Mouse (Mus musculus) heart, embryonic 12.5 days (tissue): ENCODE data around the gene Lamc1. TPM values are rescaled to one million over a fixed set of nuclear protein-coding genes. Genes with fewer than 3 reads are reported as not detected.

ENCODE experiments used
- ATAC-seq: fragments of 200-750 bp; cut with Nextera tagmentation; 2 replicates; pipeline ENCODE4 v1.8.0; 2017; ENCODE audit warnings: moderate TSS enrichment, moderate library complexity; ENCODE audit not compliant: insufficient number of reproducible peaks, low FRiP score
- H3K27ac ChIP-seq: fragments of 300-500 bp; sonication (generic); 2 replicates; pipeline ENCODE4 v1.5.1; 2016; ENCODE audit warnings: mild to moderate bottlenecking, moderate library complexity; ENCODE audit not compliant: poor library complexity, severe bottlenecking
- H3K27me3 ChIP-seq: fragments of 300-500 bp; sonication (generic); replicated peaks from 2 replicates; pipeline ENCODE4 v1.6.1; 2016; ENCODE audit warnings: mild to moderate bottlenecking, moderate library complexity
- H3K36me3 ChIP-seq: fragments of 300-500 bp; sonication (generic); 2 replicates; pipeline ENCODE4 v1.6.1; 2016; ENCODE audit warnings: mild to moderate bottlenecking, moderate library complexity
- H3K4me1 ChIP-seq: fragments of 300-500 bp; sonication (generic); replicated peaks from 2 replicates; pipeline ENCODE4 v1.6.1; 2016; ENCODE audit warnings: mild to moderate bottlenecking
- H3K4me2 ChIP-seq: fragments of 300-500 bp; sonication (generic); 2 replicates; pipeline ENCODE4 v1.6.1; 2016; ENCODE audit warnings: mild to moderate bottlenecking, moderate library complexity
- H3K4me3 ChIP-seq: fragments of 300-500 bp; sonication (generic); 2 replicates; pipeline ENCODE4 v1.5.1; 2016; ENCODE audit warnings: mild to moderate bottlenecking
- H3K9ac ChIP-seq: fragments of 300-500 bp; sonication (generic); 2 replicates; pipeline ENCODE4 v1.6.1; 2016; ENCODE audit warnings: mild to moderate bottlenecking, moderate library complexity
- H3K9me3 ChIP-seq: fragments of 300-500 bp; sonication (generic); replicated peaks from 2 replicates; pipeline ENCODE4 v1.6.1; 2016; ENCODE audit warnings: mild to moderate bottlenecking, moderate library complexity
- WGBS: fragments of 180-500 bp; shearing (Covaris S2); methylation state at CpG from one replicate; pipeline ENCODE4 v1.1.7; 2016; 5-methylcytosine and 5-hydroxymethylcytosine counted together
- polyA plus RNA-seq: library from polyadenylated mRNA; unstranded; fragments of >200 nt; fragmentation: Nextera tagmentation; extraction: Ambion mirVana; gene quantifications from 2 replicates; pipeline ENCODE4 v1.2.1, GENCODE M21; 2016

The Lamc1 gene
- 134 and 146 TPM in 2 replicates for polyA plus RNA-seq

- Histone ChIP-seq H3K36me3 (peaks cover 3% of the 10 kb centered on the region; the same call in 1 of the 2 replicates), H3K27ac (peak within 1 kb of the TSS; percentile 93), H3K4me1 (peaks cover 23% of the 10 kb centered on the region), H3K9me3 (no peaks in the 10 kb centered on the region), H3K27me3 (no peaks in the 10 kb centered on the region), H3K4me3 (peak within 1 kb of the TSS; percentile 88), H3K4me2 (peak within 1 kb of the TSS; percentile 78), H3K9ac (peak within 1 kb of the TSS; percentile 98)
- WGBS: under 1% methylated on average over 74 of the region's 85 CpGs
- ATAC-seq: peak; percentile 90
Observed at GRCm38 (mm10) chr1:153332444-153333295, at the start of gene Lamc1. Lamc1 (minus strand) TSS chr1:153332786.

- Histone ChIP-seq H3K9me3 (no peaks in the 10 kb centered on the region), H3K36me3 (no peaks in the 10 kb centered on the region), H3K4me2 (no peak overlapping the region), H3K4me3 (no peak overlapping the region), H3K27me3 (no peaks in the 10 kb centered on the region), H3K27ac (no peak overlapping the region), H3K4me1 (no peaks in the 10 kb centered on the region), H3K9ac (no peak overlapping the region)
- WGBS: 81% methylated on average over 9 of the region's 9 CpGs
- no peak for ATAC-seq
Observed at GRCm38 (mm10) chr1:153380746-153381282, 48.2 kb upstream of the Lamc1 start.

- Histone ChIP-seq H3K36me3 (no peaks in the 10 kb centered on the region), H3K27me3 (no peaks in the 10 kb centered on the region), H3K9me3 (no peaks in the 10 kb centered on the region), H3K9ac (no peak overlapping the region), H3K27ac (no peak overlapping the region), H3K4me3 (no peak overlapping the region), H3K4me1 (no peaks in the 10 kb centered on the region), H3K4me2 (no peak overlapping the region)
- 80% methylated on average over 5 of the region's 5 CpGs for WGBS
- no peak for ATAC-seq
Observed at GRCm38 (mm10) chr1:153379832-153380231, 47.2 kb upstream of the Lamc1 start.

- Histone ChIP-seq H3K9me3 (no peaks in the 10 kb centered on the region), H3K27ac (no peak overlapping the region), H3K4me2 (no peak overlapping the region), H3K4me3 (no peak overlapping the region), H3K9ac (no peak overlapping the region), H3K27me3 (no peaks in the 10 kb centered on the region), H3K4me1 (no peaks in the 10 kb centered on the region), H3K36me3 (no peaks in the 10 kb centered on the region)
- no peak for ATAC-seq
- whole genome bisulfite sequencing: 66% methylated on average over 6 of the region's 6 CpGs
Observed at GRCm38 (mm10) chr1:153378587-153378986, 46.0 kb upstream of the Lamc1 start.

GRCm38 (mm10) chr1:153376446-153376845 lies 43.9 kb upstream of the Lamc1 start:
- H3K27ac ChIP-seq: no peak overlapping the region
- no peak overlapping the region for H3K4me2 ChIP-seq
- WGBS: 36% methylated on average over 6 of the region's 6 CpGs
- H3K27me3 ChIP-seq: no peaks in the 10 kb centered on the region
- H3K9me3 ChIP-seq: no peaks in the 10 kb centered on the region
- no peaks in the 10 kb centered on the region for H3K4me1 ChIP-seq
- no peak for ATAC-seq
- no peak overlapping the region for H3K4me3 ChIP-seq
- no peaks in the 10 kb centered on the region for H3K36me3 ChIP-seq
- no peak overlapping the region for H3K9ac ChIP-seq

GRCm38 (mm10) chr1:153374136-153374535 lies 41.5 kb upstream of the Lamc1 start:
- H3K4me2 ChIP-seq: no peak overlapping the region
- no peak overlapping the region for H3K9ac ChIP-seq
- no peak for ATAC-seq
- no peak overlapping the region for H3K4me3 ChIP-seq
- 69% methylated on average over 4 of the region's 4 CpGs for WGBS
- H3K27ac ChIP-seq: no peak overlapping the region
- H3K36me3 ChIP-seq: no peaks in the 10 kb centered on the region
- no peaks in the 10 kb centered on the region for H3K27me3 ChIP-seq
- no peaks in the 10 kb centered on the region for H3K9me3 ChIP-seq
- 0 out of 2 replicates have a peak, but pooled peaks cover 2% of the 10 kb centered on the region for H3K4me1 ChIP-seq

- no peak for ATAC-seq
- Histone ChIP-seq H3K27me3 (no peaks in the 10 kb centered on the region), H3K4me3 (no peak overlapping the region), H3K4me1 (0 out of 2 replicates have a peak, but pooled peaks cover 5% of the 10 kb centered on the region), H3K4me2 (no peak overlapping the region), H3K9me3 (no peaks in the 10 kb centered on the region), H3K9ac (no peak overlapping the region), H3K36me3 (no peaks in the 10 kb centered on the region), H3K27ac (no peak overlapping the region)
- 78% methylated on average over 3 of the region's 3 CpGs for WGBS
Observed at GRCm38 (mm10) chr1:153371846-153372245, 39.3 kb upstream of the Lamc1 start.

- ATAC-seq: no peak
- no peak overlapping the region for H3K27ac ChIP-seq
- no peaks in the 10 kb centered on the region for H3K36me3 ChIP-seq
- 34% methylated on average over 6 of the region's 6 CpGs for WGBS
- H3K4me3 ChIP-seq: no peak overlapping the region
- H3K9me3 ChIP-seq: no peaks in the 10 kb centered on the region
- H3K9ac ChIP-seq: no peak overlapping the region
- no peaks in the 10 kb centered on the region for H3K27me3 ChIP-seq
- no peak overlapping the region for H3K4me2 ChIP-seq
- 0 out of 2 replicates have a peak, but pooled peaks cover 5% of the 10 kb centered on the region for H3K4me1 ChIP-seq
Observed at GRCm38 (mm10) chr1:153369011-153369410, 36.4 kb upstream of the Lamc1 start.

- 0 out of 2 replicates have a peak, but pooled peaks cover 5% of the 10 kb centered on the region for H3K4me1 ChIP-seq
Observed at GRCm38 (mm10) chr1:153367048-153367447, 34.5 kb upstream of the Lamc1 start.

GRCm38 (mm10) chr1:153361926-153362325 lies 29.3 kb upstream of the Lamc1 start:
- 86% methylated on average over 4 of the region's 4 CpGs for WGBS
- no peaks in the 10 kb centered on the region for H3K27me3 ChIP-seq
- no peak overlapping the region for H3K4me3 ChIP-seq
- no peak for ATAC-seq
- 0 out of 2 replicates have a peak, but pooled peaks cover 5% of the 10 kb centered on the region for H3K9me3 ChIP-seq
- no peak overlapping the region for H3K9ac ChIP-seq
- H3K4me1 ChIP-seq: peaks cover 5% of the 10 kb centered on the region
- H3K36me3 ChIP-seq: no peaks in the 10 kb centered on the region
- no peak overlapping the region for H3K4me2 ChIP-seq
- H3K27ac ChIP-seq: no peak overlapping the region

More at GRCm38 (mm10) chr1:153367048-153367447, 34.5 kb upstream of the Lamc1 start:
- ATAC-seq: no peak
- no peaks in the 10 kb centered on the region for H3K36me3 ChIP-seq
- H3K4me2 ChIP-seq: no peak overlapping the region
- no peak overlapping the region for H3K4me3 ChIP-seq
- no peak overlapping the region for H3K9ac ChIP-seq
- H3K27me3 ChIP-seq: no peaks in the 10 kb centered on the region
- H3K9me3 ChIP-seq: 0 out of 2 replicates have a peak, but pooled peaks cover 5% of the 10 kb centered on the region
- H3K27ac ChIP-seq: no peak overlapping the region
- WGBS: 59% methylated on average over 5 of the region's 5 CpGs

GRCm38 (mm10) chr1:153360556-153360955 lies 28.0 kb upstream of the Lamc1 start:
- Histone ChIP-seq H3K9me3 (0 out of 2 replicates have a peak, but pooled peaks cover 5% of the 10 kb centered on the region), H3K4me2 (no peak overlapping the region), H3K4me1 (peaks cover 12% of the 10 kb centered on the region), H3K4me3 (no peak overlapping the region), H3K27me3 (no peaks in the 10 kb centered on the region), H3K27ac (no peak overlapping the region), H3K36me3 (no peaks in the 10 kb centered on the region), H3K9ac (no peak overlapping the region)
- 54% methylated on average over 3 of the region's 3 CpGs for whole genome bisulfite sequencing
- no peak for ATAC-seq
